Mouse (Mus musculus): ENCODE data around the gene Rc3h1.
"Not testable (repeated sequence)": the region's sequence is repeated elsewhere in the genome, so short reads cannot be mapped to it uniquely, and the experiment has no call there.

The Rc3h1 gene

GRCm38 (mm10) chr1:160906057-160906557 is at the start of gene Rc3h1:
TSS of gene Rc3h1 (plus strand) at chr1:160906418.
- DNase-seq: peak; percentile 100

- DNase-seq: no peak
Observed at GRCm38 (mm10) chr1:160858132-160858531, 48.1 kb upstream of the Rc3h1 start.

- not testable (repeated sequence) for DNase-seq
Observed at GRCm38 (mm10) chr1:160859874-160860273, 46.3 kb upstream of the Rc3h1 start.

- peak in 1 of 2 experiments; percentile 16 for DNase-seq
Observed at GRCm38 (mm10) chr1:160861142-160861541, 45.1 kb upstream of the Rc3h1 start.

GRCm38 (mm10) chr1:160861632-160862031 is 44.6 kb upstream of the Rc3h1 start:
- DNase-seq: peak in 1 of 2 experiments; percentile 7

- peak; percentile 55 to 60 for DNase-seq
Observed at GRCm38 (mm10) chr1:160863027-160863426, 43.2 kb upstream of the Rc3h1 start.

GRCm38 (mm10) chr1:160874757-160875156 is 31.5 kb upstream of the Rc3h1 start:
- no peak for DNase-seq

GRCm38 (mm10) chr1:160876968-160877367 is 29.2 kb upstream of the Rc3h1 start:
- no peak for DNase-seq

- DNase-seq: no peak
Observed at GRCm38 (mm10) chr1:160878485-160878884, 27.7 kb upstream of the Rc3h1 start.

- not testable (repeated sequence) for DNase-seq
Observed at GRCm38 (mm10) chr1:160881378-160881777, 24.8 kb upstream of the Rc3h1 start.

- no peak for DNase-seq
Observed at GRCm38 (mm10) chr1:160881968-160882367, 24.2 kb upstream of the Rc3h1 start.

- no peak for DNase-seq
Observed at GRCm38 (mm10) chr1:160884273-160884672, 21.9 kb upstream of the Rc3h1 start.

GRCm38 (mm10) chr1:160884993-160885392 is 21.2 kb upstream of the Rc3h1 start:
- no peak for DNase-seq

- no peak for DNase-seq
Observed at GRCm38 (mm10) chr1:160899701-160900100, 6.5 kb upstream of the Rc3h1 start.

GRCm38 (mm10) chr1:160904047-160904446 is 2.2 kb upstream of the Rc3h1 start:
- DNase-seq: no peak

- peak in 1 of 2 experiments; percentile 49 for DNase-seq
Observed at GRCm38 (mm10) chr1:160906558-160907481, 602 bp downstream of the Rc3h1 start.

GRCm38 (mm10) chr1:160910176-160910575 is 4.0 kb downstream of the Rc3h1 start:
- DNase-seq: no peak

- no peak for DNase-seq
Observed at GRCm38 (mm10) chr1:160910812-160911211, 4.6 kb downstream of the Rc3h1 start.

GRCm38 (mm10) chr1:160919383-160919782 is 13.2 kb downstream of the Rc3h1 start:
- DNase-seq: no peak

- peak; percentile 24 to 35 for DNase-seq
Observed at GRCm38 (mm10) chr1:160921938-160922337, 15.7 kb downstream of the Rc3h1 start.

GRCm38 (mm10) chr1:160931320-160931719 is 25.1 kb downstream of the Rc3h1 start:
- no peak for DNase-seq

GRCm38 (mm10) chr1:160933896-160934482 is 27.8 kb downstream of the Rc3h1 start:
- peak; percentile 28 to 37 for DNase-seq

GRCm38 (mm10) chr1:160935551-160935950 is 29.3 kb downstream of the Rc3h1 start:
- no peak for DNase-seq

- no peak for DNase-seq
Observed at GRCm38 (mm10) chr1:160963199-160963598, 57.0 kb downstream of the Rc3h1 start.
